Mouse (Mus musculus) Muller cell, postnatal 12 days (primary cell): ENCODE measurements around the gene Gm21118.
"Not testable (repeated sequence)": the region's sequence is repeated elsewhere in the genome, so short reads cannot be mapped to it uniquely, and the experiment has no call there.

ENCODE experiments used
- DNase-seq: peaks from one replicate; pipeline ENCODE4 v3.0.0-alpha.2; 2015; ENCODE audit errors: inconsistent ontology term

Gene Gm21118

DNA sequence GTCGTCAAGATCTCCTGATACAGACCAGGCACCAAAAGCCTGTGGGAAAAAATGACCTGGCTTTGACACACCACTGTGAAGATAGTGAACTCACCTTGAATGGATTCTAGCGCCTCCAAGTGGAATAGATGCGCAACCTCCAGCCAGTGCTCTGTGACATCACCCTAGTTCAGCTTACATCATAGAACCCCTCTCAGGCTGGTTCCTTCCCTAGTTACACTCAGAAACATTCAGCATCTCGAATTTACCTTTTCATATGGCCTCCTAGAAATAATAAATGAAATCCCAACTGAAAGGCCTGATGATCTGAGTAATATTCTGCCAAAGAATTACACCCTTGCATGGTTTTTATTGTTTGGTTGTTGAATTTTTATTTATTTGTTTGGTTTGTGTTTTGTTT lies at the start of gene Gm21118:
Gene Gm21118 (minus strand): TSS at position 101 of the 400 bp plus-strand sequence.
- not testable (repeated sequence) for DNase-seq

DNA sequence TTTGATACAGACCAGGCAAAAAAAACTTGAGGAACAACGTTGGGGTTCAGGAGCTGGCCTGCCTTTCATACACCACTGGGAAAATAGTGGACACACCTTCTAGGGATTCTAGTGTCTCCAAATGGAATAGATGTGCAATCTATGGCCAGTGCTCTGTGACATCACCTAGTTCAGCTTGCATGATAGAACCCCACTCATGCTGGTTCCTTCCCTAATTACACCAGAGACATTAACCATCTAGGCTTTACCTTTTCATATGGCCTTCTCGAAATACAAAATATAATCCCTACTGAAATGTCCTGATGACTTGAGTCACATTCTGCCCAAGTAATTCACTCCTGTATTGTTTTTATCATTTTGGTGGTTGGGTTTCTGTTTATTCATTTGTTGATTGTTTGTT lies 29.7 kb upstream of the Gm21118 start, which contains the start of the genes Gm29423 and Gm29644:
Gene Gm29423 (minus strand): TSS at position 101 of the 400 bp plus-strand sequence.
Gene Gm29644 (minus strand): TSS at position 157 of the 400 bp plus-strand sequence.
- DNase-seq = not testable (repeated sequence)
